Mouse (Mus musculus) colon, adult 2 months (tissue): ENCODE data around the gene Snrpc. TPM values are rescaled to one million over a fixed set of nuclear protein-coding genes. Genes with fewer than 3 reads are reported as not detected.

Experiments used
- polyA plus RNA-seq: library from polyadenylated mRNA; depleted of rRNA; stranded (reverse); fragments of >200 nt; gene quantifications from 2 replicates; pipeline ENCODE4 v1.2.3, GENCODE M21; 2012; rRNA removed

Snrpc gene
- 101 and 105 TPM in 2 replicates for polyA plus RNA-seq

GRCm38 (mm10) chr17:27837850-27838249 is at the start of gene Snrpc:
Gene Snrpc (plus strand): TSS chr17:27838150.

DNA sequence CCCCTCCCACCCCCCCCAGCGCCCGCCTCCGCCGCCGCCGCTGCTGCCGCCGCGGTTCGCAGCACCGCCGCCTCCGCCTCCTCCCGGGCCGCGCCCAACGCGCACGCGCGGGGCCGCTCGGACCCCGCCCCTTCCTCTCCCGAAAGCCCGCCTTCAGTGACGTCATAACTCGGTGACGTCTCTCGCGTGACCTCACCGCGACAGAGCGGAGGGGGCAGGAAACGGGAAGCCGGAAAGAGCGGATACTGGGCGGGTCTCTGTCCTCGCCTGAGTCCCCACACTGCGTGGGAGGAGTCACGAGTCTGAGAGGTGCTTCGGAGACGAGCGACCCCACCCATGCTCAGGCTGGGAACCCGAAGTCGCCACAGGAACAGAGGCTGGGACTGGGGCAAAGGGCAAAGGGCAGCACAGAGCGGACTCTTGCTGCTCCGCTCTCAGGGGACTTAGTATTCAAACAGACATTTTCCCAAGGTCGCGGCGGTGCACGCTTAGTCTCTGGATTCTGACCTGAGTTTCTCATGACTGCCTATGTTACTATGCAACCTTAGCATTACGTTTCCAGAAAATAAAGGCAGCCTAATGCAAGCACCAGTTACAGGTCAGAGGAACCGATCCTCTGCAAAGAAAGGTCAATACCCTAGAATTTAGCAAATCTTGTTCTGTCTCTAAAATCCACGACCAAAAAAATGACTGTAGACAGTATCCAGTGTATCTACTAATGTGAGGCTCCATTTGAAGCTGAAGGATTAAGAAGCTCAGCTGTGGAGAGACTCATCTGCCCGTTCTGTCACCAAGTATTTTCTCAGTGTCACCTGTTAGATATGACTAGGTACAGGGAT is 17.2 kb upstream of the Snrpc start, which contains the start of gene D17Wsu92e:
D17Wsu92e (minus strand) TSS at position 81 of the 839 bp plus-strand sequence.

GRCm38 (mm10) chr17:27856265-27856797 is 18.4 kb downstream of the Snrpc start, which contains the start of gene Uhrf1bp1:
Gene Uhrf1bp1 (plus strand): TSS chr17:27856441.

Other genes starting within 250 kb of the Snrpc start
- 76.6 and 85.3 TPM in 2 replicates for gene Nudt3, start 214.7 kb upstream of the Snrpc start, polyA plus RNA-seq
- not detected in 2 replicates for gene RPS10-NUDT3, start 202.9 kb upstream of the Snrpc start, polyA plus RNA-seq
- 1,367 and 1,444 TPM in 2 replicates for gene Rps10, start 201.5 kb upstream of the Snrpc start, polyA plus RNA-seq
- gene Pacsin1, start 182.6 kb upstream of the Snrpc start, polyA plus RNA-seq: 1.9 and 2.5 TPM in 2 replicates
- gene Spdef, start 109.2 kb upstream of the Snrpc start, polyA plus RNA-seq: 330 and 353 TPM in 2 replicates
- gene D17Wsu92e, start 17.5 kb upstream of the Snrpc start, polyA plus RNA-seq: 81.6 and 87.7 TPM in 2 replicates
- gene Uhrf1bp1, start 18.3 kb downstream of the Snrpc start, polyA plus RNA-seq: 4.4 and 5.9 TPM in 2 replicates
- 41.9 and 43.2 TPM in 2 replicates for gene Anks1, start 71.2 kb downstream of the Snrpc start, polyA plus RNA-seq
- gene Taf11, start 71.7 kb downstream of the Snrpc start, polyA plus RNA-seq: 6.6 and 7.0 TPM in 2 replicates
- 2.0 and 2.6 TPM in 2 replicates for gene Tcp11, start 242.5 kb downstream of the Snrpc start, polyA plus RNA-seq